Mouse (Mus musculus) small intestine, adult 2 months (tissue): ENCODE measurements at regions not wholly inside any gene's neighbourhood (a gene's known extent, or its start where the extent isn't known, plus 50 kb on each side); places are given as distances from the start of the nearest gene placed in this dataset.

Experiments
- CTCF ChIP-seq: fragments of 200-500 bp; IDR thresholded peaks from 2 replicates; pipeline ENCODE4 v1.5.1; 2012; ENCODE audit warnings: low read depth, mild to moderate bottlenecking, control low read depth, inconsistent platforms, low read length, moderate library complexity, mixed read lengths; ENCODE audit not compliant: insufficient replicate concordance, insufficient read length; ENCODE audit errors: extremely low read depth
- POLR2A ChIP-seq: fragments of 200-500 bp; IDR thresholded peaks from 2 replicates; pipeline ENCODE4 v1.6.1; 2012; ENCODE audit warnings: low read depth, mild to moderate bottlenecking, control low read depth, inconsistent platforms, low read length, moderate library complexity

DNA sequence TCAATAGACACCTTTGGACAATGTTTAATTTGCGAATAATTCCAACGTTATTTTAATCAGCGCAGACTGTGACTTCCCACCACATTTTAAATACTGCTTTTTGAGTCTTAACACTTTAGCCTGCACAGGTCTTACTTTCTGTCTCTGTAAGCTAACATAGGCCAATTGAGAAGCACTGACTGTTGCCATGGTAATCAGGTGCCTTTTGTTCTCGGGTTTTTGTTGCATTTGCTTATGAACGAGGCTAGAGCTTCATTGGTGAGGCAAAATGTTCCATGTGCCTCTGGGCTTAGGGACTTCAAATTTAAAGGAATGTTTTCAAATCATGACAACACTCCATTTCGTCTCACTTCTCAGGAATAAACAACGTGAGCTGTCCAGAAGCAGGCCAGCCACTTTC lies 269.7 kb downstream of the Pdcd6ip start:
- TF ChIP-seq POLR2A (no peak), CTCF (no peak)
